Mouse (Mus musculus): Measurements from ENCODE around the gene Hsh2d.

Gene Hsh2d

DNA sequence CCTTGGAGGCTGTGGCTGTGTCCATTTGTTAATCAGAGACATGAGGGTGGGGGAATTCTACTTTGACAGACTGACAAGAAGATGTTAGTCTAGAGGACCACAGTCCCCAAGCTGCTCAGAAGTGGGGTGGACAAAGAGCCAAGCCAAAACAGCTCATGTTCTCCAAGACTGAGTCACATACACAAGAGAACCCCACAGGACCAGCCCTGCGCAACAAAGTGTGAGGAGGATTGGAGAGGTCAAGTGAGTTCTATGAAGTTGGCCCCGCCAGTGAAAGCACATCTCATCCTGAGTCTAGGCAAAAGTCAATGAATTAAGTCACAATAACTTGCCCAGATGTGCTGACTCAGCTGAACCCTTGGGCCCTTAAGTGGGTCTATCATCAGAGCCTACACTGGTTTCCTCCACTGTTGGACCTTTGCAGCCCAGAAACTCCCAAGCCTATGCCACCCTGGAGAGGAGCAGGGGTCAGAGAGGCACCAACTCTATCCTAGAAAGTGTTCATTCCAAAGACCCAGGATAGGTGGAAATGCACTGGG is 1.6 kb upstream of the Hsh2d start:
- no peak for DNase-seq (ENCODE audit: low read depth, low spot score)

DNA sequence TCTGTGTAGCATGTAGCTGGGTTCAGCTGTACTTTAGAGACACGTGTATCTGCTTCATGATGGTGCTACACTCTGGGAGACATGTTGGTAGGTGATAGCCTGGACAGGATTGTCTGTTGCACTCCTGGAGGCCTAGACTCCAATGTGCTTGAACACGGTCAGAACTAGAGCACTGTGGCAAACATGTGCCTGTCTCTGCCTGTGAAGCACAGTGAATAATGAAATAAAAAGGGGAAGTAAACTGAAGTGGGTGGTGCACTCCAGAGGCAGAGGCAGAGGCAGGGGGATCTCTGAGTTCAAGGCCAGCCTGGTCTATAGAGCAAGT is 739 bp downstream of the Hsh2d start:
- DNase-seq (ENCODE audit: low read depth, low spot score) = no peak

DNA sequence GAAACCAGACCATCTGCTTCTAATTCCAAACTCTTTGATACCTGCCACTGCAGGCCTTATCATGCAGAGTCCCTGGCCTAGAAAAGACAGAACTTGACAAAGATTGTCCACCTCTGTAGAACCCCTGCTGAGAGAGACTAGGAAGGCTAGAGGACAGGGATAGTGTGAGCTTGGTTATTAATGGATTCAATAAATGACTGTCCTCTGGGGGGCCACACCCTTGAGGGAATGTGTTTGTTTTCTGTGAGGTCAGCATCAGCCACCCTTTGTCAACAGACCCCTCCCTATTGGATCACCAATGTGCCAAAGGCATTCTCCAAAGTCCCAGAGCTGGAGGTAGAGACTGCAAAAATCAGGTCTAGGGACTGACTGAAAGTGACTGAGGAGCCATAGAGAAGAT is 2.6 kb downstream of the Hsh2d start:
- no peak for DNase-seq (ENCODE audit: low read depth, low spot score)

DNA sequence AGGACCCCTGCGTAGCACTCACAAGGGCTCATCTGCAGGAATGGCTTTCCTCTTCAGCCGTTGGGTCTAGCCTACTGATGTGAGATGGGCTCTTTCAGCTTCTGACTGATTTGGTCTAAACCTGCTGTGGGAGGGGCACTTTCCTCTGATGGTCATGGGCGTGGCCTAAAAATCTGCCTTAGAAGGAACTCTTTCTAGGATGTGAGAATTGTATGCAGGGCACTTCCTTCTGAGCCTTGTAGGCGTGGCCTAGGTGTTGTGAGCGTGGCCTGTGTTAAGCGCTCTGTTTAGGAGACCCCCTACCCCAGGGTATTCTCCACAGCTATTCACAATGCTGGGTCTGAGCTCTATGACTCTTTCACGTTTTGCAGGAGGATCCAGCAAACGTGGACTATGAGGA is 8.6 kb downstream of the Hsh2d start:
- no peak for DNase-seq (ENCODE audit: low read depth, low spot score)

DNA sequence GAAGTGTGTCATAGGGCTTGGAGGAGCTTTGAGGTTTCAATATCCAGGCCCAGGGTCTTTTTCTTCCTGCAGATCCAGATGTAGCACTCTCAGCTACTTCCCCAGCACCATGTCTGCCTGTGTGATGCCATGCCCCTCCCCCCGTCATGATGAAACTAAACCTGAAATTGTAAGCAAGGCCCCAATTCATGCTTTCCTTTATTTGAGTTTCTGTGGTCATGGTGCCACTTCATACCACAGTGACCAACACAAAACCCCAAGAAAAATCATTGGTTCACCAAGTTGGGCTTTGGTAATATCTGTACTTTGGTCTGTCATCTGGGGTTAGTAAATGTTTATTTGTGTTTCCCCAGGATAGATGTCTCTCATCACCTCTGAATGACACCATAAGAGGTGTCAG is 19.1 kb downstream of the Hsh2d start:
- no peak for DNase-seq (ENCODE audit: low read depth, low spot score)

DNA sequence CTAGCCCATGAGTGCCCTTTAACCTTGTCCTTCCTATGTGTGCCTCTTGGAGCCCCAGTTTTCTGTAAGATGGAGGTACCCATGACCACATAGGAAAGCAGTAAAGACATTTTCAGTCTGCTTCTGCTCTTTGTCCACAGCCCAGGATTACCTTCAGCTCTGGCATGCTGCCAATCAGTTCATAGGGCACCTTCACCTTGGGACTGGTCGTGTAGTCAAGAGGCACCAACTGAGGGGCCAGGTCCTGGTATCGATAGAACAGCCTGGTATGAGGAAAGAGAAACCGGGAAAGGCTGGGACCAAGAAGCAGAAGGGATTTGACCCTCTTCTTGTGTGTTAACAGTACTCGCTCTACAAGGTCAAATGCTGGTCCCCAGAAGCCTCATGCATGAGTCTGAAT is 20.8 kb downstream of the Hsh2d start:
- DNase-seq (ENCODE audit: low read depth, low spot score) = no peak

DNA sequence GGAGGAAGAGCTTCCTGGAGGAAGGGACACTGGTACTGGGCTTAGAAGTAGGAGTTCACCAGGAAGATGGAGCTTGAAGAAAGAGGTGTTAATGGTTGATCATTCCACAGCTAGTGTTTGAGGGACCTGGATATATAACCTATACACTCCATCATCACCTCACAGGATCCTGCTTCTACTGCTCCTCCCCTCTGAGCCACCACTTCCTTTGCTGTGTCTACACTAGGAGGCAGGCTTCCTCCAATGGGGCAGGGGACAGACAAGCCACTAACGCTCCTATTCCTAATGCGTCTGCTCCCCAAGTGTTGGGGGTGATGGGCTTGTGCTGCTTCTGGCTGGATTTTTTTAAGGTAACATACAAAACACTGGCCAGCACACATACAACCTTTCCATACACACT is 21.3 kb downstream of the Hsh2d start:
- DNase-seq (ENCODE audit: low read depth, low spot score) = no peak

DNA sequence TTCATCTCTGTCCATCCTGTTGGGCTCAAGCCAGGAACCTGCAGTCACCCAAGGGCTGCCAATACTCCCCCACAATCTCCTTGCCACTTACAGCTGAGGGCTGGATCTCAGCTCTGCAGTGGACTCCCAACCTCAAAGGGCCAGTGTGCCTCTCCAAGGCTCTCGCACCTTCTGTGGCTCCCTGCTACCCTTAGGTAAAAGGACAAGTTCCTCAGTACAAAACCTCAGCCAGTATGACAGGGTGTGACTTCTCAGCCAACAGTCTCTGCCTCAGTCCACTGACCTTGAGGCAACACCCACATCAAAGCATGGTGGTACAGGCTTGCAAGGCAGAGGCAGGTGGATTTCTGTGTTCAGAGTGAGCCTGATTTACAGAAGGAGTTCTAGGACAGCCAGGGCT is 22.4 kb downstream of the Hsh2d start:
- DNase-seq (ENCODE audit: low read depth, low spot score) = no peak

DNA sequence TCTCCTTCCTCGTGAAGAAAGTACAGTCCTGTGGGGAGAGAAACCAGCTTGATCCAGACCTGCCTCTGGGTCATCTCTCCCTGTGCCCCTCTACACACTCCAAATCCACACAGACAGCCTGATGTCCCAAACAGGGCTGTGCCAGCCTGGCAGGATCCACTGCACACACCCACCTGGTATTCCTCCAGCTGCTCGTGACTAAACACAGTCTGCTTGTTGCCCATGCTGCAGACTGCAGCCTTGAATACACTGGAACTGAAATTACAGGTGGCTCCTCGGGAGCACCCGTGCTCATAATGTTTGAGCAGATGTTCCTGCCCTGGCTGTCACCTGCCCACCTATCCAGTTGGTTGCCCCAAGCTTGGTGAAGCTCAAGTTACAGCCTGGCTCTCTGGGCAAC is 23.3 kb downstream of the Hsh2d start, which contains the start of gene Cib3:
TSS of gene Cib3 (minus strand) at position 87 of the 400 bp plus-strand sequence.
- no peak for DNase-seq (ENCODE audit: low read depth, low spot score)

DNA sequence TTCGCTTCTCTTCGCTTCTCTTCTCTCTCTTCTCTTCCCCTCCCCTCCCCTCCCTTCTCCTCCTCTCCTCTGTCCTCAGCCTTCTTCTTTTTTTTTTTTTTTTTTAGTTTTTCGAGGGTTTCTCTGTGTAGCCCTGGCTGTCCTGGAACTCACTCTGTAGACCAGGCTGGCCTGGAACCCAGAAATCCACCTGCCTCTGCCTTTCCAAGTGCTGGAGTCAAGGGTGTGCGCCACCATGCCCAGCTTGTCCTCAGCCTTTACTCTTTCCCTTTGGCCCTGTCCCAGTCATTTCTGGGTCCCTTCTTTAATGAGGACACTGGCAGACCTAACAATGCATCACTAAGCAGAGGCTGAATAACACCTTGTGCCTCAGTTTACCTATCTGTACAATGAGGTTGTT is 24.1 kb downstream of the Hsh2d start, which contains the start of gene Gm11034:
TSS of gene Gm11034 (minus strand) at position 101 of the 400 bp plus-strand sequence.
- no peak for DNase-seq (ENCODE audit: low read depth, low spot score)

DNA sequence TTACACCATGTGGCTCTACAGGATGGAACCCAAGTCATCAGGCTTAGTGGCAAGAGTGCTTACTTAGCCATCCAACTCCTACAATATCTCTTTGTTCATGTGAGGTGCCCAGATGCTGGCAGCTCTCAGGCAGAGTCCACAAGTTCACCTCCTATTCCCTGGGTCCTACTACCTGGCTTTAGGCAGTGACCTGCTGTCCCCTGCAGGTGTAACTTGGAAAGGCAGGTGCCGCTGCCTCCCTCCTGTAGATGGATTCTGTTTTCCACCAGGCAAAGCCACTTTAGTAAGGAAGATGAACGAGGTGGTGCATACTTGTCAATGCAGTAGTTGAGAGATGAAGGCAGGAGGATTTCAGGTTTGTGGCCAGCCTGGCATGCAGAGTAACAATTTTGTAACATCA is 25.6 kb downstream of the Hsh2d start:
- DNase-seq (ENCODE audit: low read depth, low spot score) = no peak

DNA sequence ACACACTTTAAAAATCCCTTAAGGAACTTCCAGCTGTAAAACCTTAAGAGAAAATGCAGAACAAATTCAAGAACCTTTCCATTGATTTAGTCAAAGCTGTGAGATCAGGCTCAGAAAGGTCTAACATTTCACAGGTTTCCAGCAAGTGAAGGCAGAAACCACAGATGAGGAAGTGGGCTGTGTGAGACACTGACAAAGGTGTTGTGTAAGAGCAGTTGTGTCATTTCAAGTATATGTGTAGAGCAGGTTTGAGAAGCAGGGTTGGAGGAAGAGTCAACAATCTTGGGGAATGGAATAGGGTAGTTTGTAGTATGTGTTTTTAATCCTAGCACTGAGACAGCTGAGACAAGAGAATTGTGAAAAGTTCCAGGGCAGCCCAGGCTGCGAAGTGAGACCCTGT is 26.4 kb downstream of the Hsh2d start:
- DNase-seq (ENCODE audit: low read depth, low spot score) = no peak

DNA sequence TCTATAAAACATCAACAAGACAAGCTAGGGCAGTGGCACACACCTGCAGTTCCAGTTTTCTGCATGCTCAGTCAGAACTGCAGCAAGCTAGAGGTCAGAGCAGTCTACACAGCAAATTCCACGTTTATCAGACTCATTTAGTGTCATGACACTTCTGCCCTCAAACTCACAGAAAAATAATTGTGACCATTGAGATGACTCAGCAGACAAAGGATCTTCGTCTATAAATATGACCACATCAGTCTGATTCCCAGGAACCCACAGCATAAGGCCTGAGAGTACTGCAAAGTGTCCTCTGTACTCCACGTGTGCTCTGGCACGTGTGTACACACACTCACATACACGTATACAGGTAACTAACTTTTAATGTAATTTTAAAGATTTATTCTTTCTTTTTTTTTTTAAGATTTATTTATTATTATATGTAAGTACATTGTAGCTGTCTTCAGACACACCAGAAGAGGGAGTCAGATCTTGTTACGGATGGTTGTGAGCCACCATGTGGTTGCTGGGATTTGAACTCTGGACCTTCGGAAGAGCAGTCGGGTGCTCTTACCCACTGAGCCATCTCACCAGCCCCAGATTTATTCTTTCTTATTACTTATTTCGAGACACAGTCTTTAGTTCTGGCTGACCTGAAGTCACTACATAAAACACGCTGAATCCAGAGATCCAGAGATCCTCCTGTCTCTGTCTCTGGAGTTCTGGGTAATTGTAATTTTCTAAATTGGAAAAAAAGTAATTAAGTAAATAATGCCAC is 29.5 kb downstream of the Hsh2d start:
- no peak for DNase-seq (ENCODE audit: low read depth, low spot score)

DNA sequence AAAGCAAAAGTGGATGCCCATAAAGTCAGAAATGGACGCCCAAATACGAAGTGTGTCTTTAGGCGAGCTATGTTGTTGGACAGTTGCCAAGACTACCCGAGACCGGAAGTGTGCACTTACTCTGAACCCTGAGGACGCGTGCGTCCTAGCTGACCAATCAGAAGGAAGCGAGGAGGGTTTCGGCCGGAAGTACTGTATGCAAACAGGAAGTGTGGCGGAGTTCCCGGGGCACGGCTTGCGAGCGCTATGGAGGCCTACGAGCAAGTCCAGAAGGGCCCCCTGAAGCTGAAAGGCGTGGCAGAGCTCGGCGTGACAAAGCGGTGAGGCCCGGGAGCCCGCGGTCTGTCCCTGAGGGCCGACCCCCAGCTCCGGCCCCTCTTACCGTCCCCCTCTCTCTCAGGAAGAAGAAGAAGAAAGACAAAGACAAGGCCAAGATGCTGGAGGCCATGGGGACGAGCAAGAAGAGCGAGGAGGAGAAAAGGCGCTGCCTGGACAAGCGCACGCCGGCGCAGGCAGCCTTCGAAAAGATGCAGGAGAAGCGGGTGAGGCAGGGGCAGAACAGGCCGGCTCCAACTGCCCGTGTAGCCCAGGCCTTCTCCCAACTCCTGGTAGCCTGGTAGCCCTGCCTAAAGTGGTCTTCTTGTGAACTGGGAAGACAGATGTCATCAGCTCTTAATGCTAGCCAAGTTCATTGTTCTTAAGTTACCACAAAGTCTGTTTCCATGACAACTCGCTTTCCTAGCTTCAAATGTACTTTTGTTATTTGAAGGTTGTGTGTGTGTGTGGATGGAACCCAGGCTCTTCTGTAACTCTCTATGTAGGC is 30.3 kb downstream of the Hsh2d start, which contains the start of gene Fam32a:
TSS of gene Fam32a (plus strand) at position 190 of the 823 bp plus-strand sequence.
- DNase-seq (ENCODE audit: low read depth, low spot score) = peak; percentile 94

DNA sequence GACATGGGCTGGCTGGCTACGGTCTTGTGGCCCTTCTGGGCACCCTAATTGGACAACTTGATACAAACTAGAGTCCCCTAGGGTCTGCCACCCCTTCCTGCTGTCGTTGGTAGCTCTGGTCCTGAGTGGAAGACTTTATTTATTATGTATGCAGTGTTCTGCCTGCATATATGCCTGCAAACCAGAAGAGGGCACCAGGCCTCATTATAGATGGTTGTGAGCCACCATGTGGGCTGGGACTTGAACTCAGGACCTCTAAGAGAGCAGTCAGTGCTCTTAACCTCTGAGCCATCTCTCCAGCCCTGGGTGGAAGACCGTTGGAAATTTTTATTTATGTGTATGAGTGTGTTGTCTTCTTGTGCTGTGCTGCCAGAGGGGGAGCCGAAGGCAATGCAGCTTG is 31.3 kb downstream of the Hsh2d start:
- DNase-seq (ENCODE audit: low read depth, low spot score) = no peak

DNA sequence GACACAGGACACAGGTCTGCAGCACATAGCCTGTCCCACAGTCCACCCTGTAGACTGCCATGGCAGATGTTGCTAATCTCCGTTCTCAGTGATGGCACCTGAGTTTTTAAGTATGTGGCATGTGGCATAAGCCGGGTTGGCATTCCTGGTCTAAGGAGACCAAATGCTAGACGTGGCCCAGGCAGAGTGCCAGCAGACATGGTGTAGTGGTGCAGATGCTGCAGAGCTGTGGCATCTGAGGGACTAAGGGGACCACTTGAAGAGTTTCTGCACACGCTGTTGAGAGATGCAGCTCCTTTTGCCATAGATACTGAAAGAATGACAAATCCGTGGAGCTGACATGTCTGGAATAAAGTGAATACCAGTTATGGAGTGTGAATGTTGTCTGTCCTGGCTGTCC is 33.2 kb downstream of the Hsh2d start:
- DNase-seq (ENCODE audit: low read depth, low spot score) = no peak

DNA sequence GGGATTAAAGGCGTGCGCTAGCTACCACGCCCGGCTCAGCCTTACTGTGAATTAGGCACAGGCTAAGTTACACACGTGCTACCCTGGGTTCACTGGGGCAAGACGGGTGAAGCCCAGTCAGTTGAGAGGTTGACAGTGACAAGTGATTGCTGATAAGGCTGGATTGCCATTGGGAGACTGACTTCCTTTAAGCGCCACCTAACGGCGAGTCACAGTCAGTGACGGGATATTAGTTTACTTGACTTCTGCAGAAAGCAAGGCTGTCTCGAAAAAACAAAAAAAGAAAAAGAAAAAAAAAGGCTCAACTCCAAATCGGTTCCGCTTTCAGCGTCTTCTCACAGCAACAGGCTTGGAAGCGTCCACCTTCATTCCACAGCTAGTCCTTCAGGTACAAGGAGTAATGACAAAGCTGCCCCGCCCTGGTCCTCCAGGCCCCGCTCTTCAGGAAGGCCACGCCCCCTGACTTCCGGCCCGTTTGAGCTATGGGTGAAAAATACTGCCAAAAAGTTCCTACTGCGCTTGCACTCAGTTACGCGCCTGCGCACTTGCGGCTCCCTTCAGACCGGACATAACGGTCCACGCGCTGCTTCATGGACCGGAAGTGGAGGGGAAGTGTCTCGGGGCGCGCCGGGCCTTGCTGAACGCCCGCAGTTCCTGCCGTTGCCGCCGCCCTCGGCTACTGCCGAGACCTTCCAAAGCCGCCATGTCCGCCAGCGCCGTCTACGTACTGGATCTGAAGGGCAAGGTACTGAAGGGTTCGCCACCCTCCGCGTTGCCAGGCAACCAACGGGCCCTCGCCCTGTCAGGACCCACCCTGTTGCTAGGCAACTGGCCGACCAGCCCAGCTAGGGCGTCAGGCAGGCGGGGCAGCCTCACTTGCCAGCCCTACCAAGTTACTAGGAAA is 50.3 kb downstream of the Hsh2d start, which contains the start of gene Ap1m1:
TSS of gene Ap1m1 (plus strand) at position 520 of the 904 bp plus-strand sequence.
- DNase-seq (ENCODE audit: low read depth, low spot score) = peak; percentile 99

DNA sequence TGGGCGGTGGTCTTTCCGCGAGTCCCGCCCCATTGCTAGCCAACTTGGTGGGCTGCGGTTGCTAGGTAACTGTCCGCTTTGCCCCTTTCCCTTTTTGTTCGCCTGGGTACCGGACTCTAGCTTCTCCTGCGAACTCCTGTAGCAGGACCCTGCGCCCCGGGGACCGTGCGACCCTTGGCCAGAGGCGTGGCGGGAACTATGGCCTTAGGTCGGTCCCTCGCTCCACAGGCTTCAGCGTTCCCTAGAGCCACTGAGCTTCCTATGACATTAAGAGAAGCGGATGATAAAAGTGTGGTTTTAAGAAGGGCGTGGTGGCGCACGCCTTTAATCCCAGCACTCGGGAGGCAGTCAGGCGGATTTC is 50.9 kb downstream of the Hsh2d start:
- DNase-seq (ENCODE audit: low read depth, low spot score) = no peak

DNA sequence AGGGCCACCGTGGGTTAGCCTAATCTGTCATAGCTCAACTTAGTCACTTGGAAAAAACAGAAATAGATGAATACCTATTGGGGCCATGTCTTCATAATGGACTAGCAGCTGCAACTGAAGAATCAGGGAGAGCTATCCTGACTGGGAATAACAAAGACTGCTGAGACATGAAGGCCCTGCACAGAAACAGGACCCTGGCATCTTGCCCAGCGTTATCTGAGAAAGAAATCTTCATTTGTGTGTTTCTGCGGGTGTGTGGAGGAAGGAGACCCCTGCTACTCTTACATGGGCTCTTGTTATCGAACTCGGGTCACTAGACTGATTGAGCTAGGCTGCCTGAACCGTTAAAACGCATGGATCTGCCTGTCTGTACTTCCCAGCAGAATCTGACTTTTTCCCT is 51.5 kb downstream of the Hsh2d start:
- DNase-seq (ENCODE audit: low read depth, low spot score) = no peak

DNA sequence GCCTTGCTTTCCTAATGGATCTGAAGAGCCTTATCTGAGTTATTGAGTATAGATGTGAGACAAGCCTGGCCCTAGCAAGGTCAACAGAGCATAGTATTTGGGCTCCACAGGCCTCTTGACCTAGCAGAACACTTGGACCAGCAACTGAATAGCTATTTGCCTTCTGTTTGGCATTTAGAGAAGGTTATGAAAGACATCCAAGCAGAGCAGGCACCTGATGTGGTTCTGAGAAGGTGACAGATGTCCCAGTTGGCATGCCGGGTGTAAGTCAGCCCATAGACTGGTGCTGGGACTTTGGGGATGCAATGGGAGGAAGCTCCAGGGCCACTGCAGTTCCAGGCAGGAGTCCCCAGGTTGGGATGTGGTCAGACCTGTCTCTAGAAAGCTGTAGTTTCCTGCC is 52.8 kb downstream of the Hsh2d start:
- no peak for DNase-seq (ENCODE audit: low read depth, low spot score)

DNA sequence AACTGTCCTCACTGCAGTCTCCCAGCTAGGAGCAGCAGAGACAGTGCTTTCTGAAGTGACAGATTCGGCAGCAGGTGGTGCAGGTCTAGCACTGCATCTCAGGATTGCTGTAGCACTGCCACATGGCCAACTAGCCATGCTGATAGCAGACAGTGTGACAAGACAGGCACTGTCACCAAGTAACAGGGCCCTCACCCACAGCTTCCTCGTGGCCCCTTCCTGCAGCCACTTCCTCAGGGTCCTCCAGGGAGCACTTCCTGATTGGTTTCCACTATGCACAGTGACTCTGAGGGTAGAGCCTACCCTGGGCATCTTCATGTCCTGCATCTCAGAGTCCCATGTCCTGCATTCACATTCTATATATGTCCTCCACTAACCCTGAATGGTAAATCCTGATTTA is 55.2 kb downstream of the Hsh2d start:
- DNase-seq (ENCODE audit: low read depth, low spot score) = no peak
